Mouse (Mus musculus): ENCODE results near the gene Asb8.

- no peak for TF ChIP-seq POLR2A (IDR thresholded peaks at IDR 0.05; ENCODE audit: borderline replicate concordance, extremely low read depth, insufficient read depth, insufficient read length, poor library complexity, severe bottlenecking)
- TF ChIP-seq CTCF (IDR thresholded peaks at IDR 0.05; ENCODE audit: borderline replicate concordance, extremely low read depth, insufficient read depth, insufficient read length) = no peak
Measured at GRCm38 (mm10) chr15:98094905-98095304, 70.5 kb downstream of the Asb8 start.

All from brain, embryonic 14.5 days (tissue).